Mouse (Mus musculus) layer of hippocampus, adult 18-20 months (tissue): ENCODE data around the gene Pusl1. TPM values are rescaled to one million over a fixed set of nuclear protein-coding genes. Genes with fewer than 3 reads are reported as not detected.

Experiments
- DNase-seq, 2 experiments: peaks; one replicate each; pipeline ENCODE4 v3.0.0; 2022; ENCODE audit warnings: low spot score in 2 of 2
- long read RNA-seq: library from polyadenylated mRNA; stranded (forward); transcript quantifications from one replicate; pipeline ENCODE4 v2.0.0, GENCODE M21; 2021
- total RNA-seq, 2 experiments: library from RNA; stranded (reverse); gene quantifications; 2 replicates each; pipeline ENCODE4 v1.2.3; 2021

Pusl1 gene
- 10 to 100 TPM; 45.8 to 54.9 TPM for total RNA-seq
- long read RNA-seq, transcript Pusl1-201 (8 exons, 1,243 nt): major isoform, 5 of 64 reads
- long read RNA-seq, partial matches to known transcripts: 16 of 64 reads
- long read RNA-seq, other reads (novel, unspliced or antisense): 42 of 64 reads

GRCm38 (mm10) chr4:155891551-155892001 is at the start of gene Pusl1, which contains the start of gene Acap3:
Gene Pusl1, minus strand, starts transcription at chr4:155891781.
Gene Acap3, plus strand, starts transcription at chr4:155891822.
- DNase-seq: peak; percentile 93 to 98

GRCm38 (mm10) chr4:155932031-155932430 is 40.5 kb upstream of the Pusl1 start:
- no peak for DNase-seq

GRCm38 (mm10) chr4:155908751-155909150 is 17.2 kb upstream of the Pusl1 start:
- DNase-seq: peak in 1 of 2 experiments; percentile 2

- DNase-seq: peak in 1 of 2 experiments; percentile 0
These were observed 16.7 kb upstream of the Pusl1 start for GRCm38 (mm10) chr4:155908281-155908680.

GRCm38 (mm10) chr4:155907003-155907402 is 15.4 kb upstream of the Pusl1 start:
- peak in 1 of 2 experiments; percentile 0 for DNase-seq

- peak in 1 of 2 experiments; percentile 1 for DNase-seq
These were observed 14.5 kb upstream of the Pusl1 start for GRCm38 (mm10) chr4:155906125-155906524.

- peak in 1 of 2 experiments; percentile 0 for DNase-seq
These were observed 14.1 kb upstream of the Pusl1 start for GRCm38 (mm10) chr4:155905634-155906033.

GRCm38 (mm10) chr4:155904318-155905102 is 12.9 kb upstream of the Pusl1 start:
- DNase-seq: peak in 1 of 2 experiments; percentile 22

- no peak for DNase-seq
These were observed 11.7 kb upstream of the Pusl1 start for GRCm38 (mm10) chr4:155903246-155903645.

- DNase-seq: peak in 1 of 2 experiments; percentile 60
These were observed 9.6 kb upstream of the Pusl1 start for GRCm38 (mm10) chr4:155901205-155901604.

GRCm38 (mm10) chr4:155899355-155899754 is 7.8 kb upstream of the Pusl1 start:
- no peak for DNase-seq

GRCm38 (mm10) chr4:155898318-155898717 is 6.7 kb upstream of the Pusl1 start:
- DNase-seq: no peak

- no peak for DNase-seq
These were observed 4.9 kb upstream of the Pusl1 start for GRCm38 (mm10) chr4:155896461-155896860.

- DNase-seq: no peak
These were observed 4.2 kb upstream of the Pusl1 start for GRCm38 (mm10) chr4:155895826-155896225.

GRCm38 (mm10) chr4:155895216-155895615 is 3.6 kb upstream of the Pusl1 start:
- DNase-seq: peak; percentile 68 to 85

GRCm38 (mm10) chr4:155894311-155894881 is 2.8 kb upstream of the Pusl1 start:
- DNase-seq: peak; percentile 77

- no peak for DNase-seq
These were observed 1.7 kb upstream of the Pusl1 start for GRCm38 (mm10) chr4:155893212-155893690.

GRCm38 (mm10) chr4:155892438-155893211 is 1.0 kb upstream of the Pusl1 start:
- no peak for DNase-seq

- peak; percentile 79 to 88 for DNase-seq
These were observed 436 bp upstream of the Pusl1 start for GRCm38 (mm10) chr4:155892017-155892416.

GRCm38 (mm10) chr4:155891011-155891471 is 540 bp downstream of the Pusl1 start:
- DNase-seq: no peak

- DNase-seq: no peak
These were observed 2.3 kb downstream of the Pusl1 start for GRCm38 (mm10) chr4:155889316-155889715.
